Mouse (Mus musculus): Measurements from ENCODE around the gene Trpm3.

DNA sequence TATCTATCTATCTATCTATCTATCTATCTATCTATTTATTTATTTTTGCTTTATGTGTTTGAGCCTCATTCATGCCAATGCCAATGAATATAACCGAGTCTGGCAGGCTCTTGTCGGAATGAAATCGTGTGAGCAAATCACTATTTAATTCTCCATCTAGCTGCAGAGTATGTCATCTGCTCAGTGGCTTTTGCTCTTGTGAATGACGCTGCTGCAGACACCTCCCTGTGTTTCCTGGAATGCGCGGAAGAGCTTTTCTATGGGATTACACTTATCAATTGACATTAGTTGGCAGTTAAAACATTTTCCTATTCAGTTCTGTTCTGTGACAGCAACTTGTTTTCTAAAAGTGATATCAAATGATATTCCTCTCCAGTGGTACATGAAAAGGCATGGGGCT, 153.8 kb downstream of the Trpm3 start:
- no peak for TF ChIP-seq CTCF (IDR thresholded peaks at IDR 0.05; ENCODE audit: control insufficient read depth, insufficient read depth, insufficient replicate concordance, low read depth, low read length)
- no peak for TF ChIP-seq POLR2A (IDR thresholded peaks at IDR 0.05; ENCODE audit: control insufficient read depth, low read depth, low read length)
